Mouse (Mus musculus) stomach, postnatal 0 days (tissue): ENCODE measurements around the gene Tspan11. TPM values are rescaled to one million over a fixed set of nuclear protein-coding genes. Genes with fewer than 3 reads are reported as not detected.

Experiments
- ATAC-seq: fragments of 200-750 bp; cut with Nextera tagmentation; 2 replicates; pipeline ENCODE4 v1.8.0; 2017; ENCODE audit not compliant: low FRiP score, low TSS enrichment
- DNase-seq: peaks from one replicate; pipeline ENCODE4 v3.0.0-alpha.2; 2016; ENCODE audit warnings: low spot score
- H3K27ac ChIP-seq: fragments of 300-500 bp; sonication (generic); replicated peaks from 2 replicates; pipeline ENCODE4 v1.5.1; 2014; ENCODE audit warnings: mild to moderate bottlenecking, control low read depth
- H3K27me3 ChIP-seq: fragments of 300-500 bp; sonication (generic); 2 replicates; pipeline ENCODE4 v1.6.1; 2014; ENCODE audit warnings: low read length; ENCODE audit not compliant: control insufficient read depth, insufficient read depth
- H3K36me3 ChIP-seq: fragments of 300-500 bp; sonication (generic); 2 replicates; pipeline ENCODE4 v1.6.1; 2014; ENCODE audit warnings: low read length, mixed read lengths; ENCODE audit not compliant: control insufficient read depth, insufficient read depth
- H3K4me1 ChIP-seq: fragments of 300-500 bp; sonication (generic); replicated peaks from 2 replicates; pipeline ENCODE4 v1.6.1; 2014; ENCODE audit warnings: antibody characterized with exemption; ENCODE audit not compliant: control insufficient read depth, insufficient read depth
- H3K4me2 ChIP-seq: fragments of 300-500 bp; sonication (generic); replicated peaks from 2 replicates; pipeline ENCODE4 v1.6.1; 2014; ENCODE audit warnings: low read depth, mild to moderate bottlenecking, control low read depth, moderate library complexity
- H3K4me3 ChIP-seq: fragments of 300-500 bp; sonication (generic); 2 replicates; pipeline ENCODE4 v1.5.1; 2014; ENCODE audit warnings: low read depth, low read length, control low read depth
- H3K9ac ChIP-seq: fragments of 300-500 bp; sonication (generic); 2 replicates; pipeline ENCODE4 v1.6.1; 2014; ENCODE audit warnings: mild to moderate bottlenecking, low read length, control low read depth, mixed read lengths
- H3K9me3 ChIP-seq: fragments of 300-500 bp; sonication (generic); 2 replicates; pipeline ENCODE4 v1.6.1; 2016; ENCODE audit warnings: low read length; ENCODE audit not compliant: control insufficient read depth
- CTCF ChIP-seq: IDR thresholded peaks from 2 replicates; pipeline ENCODE4 v1.5.1; 2016; ENCODE audit warnings: antibody characterized with exemption, low read depth, mild to moderate bottlenecking, moderate library complexity
- EP300 ChIP-seq: optimal IDR thresholded peaks from 2 replicates; pipeline ENCODE3; 2016; ENCODE audit warnings: antibody characterized with exemption
- WGBS: fragments of 180-500 bp; shearing (Covaris S2); extraction: QIAGEN DNeasy Blood & Tissue Kit; methylation state at CpG from one replicate; pipeline ENCODE4 v1.1.7; 2014; 5-methylcytosine and 5-hydroxymethylcytosine counted together
- polyA plus RNA-seq: library from polyadenylated mRNA; unstranded; fragments of >200 nt; fragmentation: Nextera tagmentation; extraction: Ambion mirVana; gene quantifications from 2 replicates; pipeline ENCODE4 v1.2.1, GENCODE M21; 2015

Tspan11 gene
- polyA plus RNA-seq, 1 experiment from 2014 or later = 2.4 TPM

GRCm38 (mm10) chr6:127901261-127901660 lies 13.9 kb downstream of the Tspan11 start:
- no peaks in the 10 kb centered on the region for H3K9me3 ChIP-seq
- whole genome bisulfite sequencing = 82% methylated on average over 3 of the region's 3 CpGs
- no peak for DNase-seq

GRCm38 (mm10) chr6:127901669-127902068 lies 14.3 kb downstream of the Tspan11 start:
- WGBS = 73% methylated on average over 5 of the region's 5 CpGs
- ATAC-seq = no peak
- DNase-seq = no peak

More at GRCm38 (mm10) chr6:127901261-127901660, 13.9 kb downstream of the Tspan11 start:
- Histone ChIP-seq H3K9ac (no peak overlapping the region), H3K36me3 (no peaks in the 10 kb centered on the region), H3K27me3 (no peaks in the 10 kb centered on the region), H3K4me2 (no peak overlapping the region), H3K4me1 (no peaks in the 10 kb centered on the region), H3K27ac (no peak overlapping the region), H3K4me3 (no peak overlapping the region)
- TF ChIP-seq EP300 (no peak), CTCF (no peak)
- no peak for ATAC-seq

GRCm38 (mm10) chr6:127902559-127902958 lies 15.2 kb downstream of the Tspan11 start:
- no peak for DNase-seq

More at GRCm38 (mm10) chr6:127901669-127902068, 14.3 kb downstream of the Tspan11 start:
- Histone ChIP-seq H3K36me3 (no peaks in the 10 kb centered on the region), H3K4me3 (no peak overlapping the region), H3K27me3 (no peaks in the 10 kb centered on the region), H3K4me1 (no peaks in the 10 kb centered on the region), H3K4me2 (no peak overlapping the region), H3K27ac (no peak overlapping the region), H3K9me3 (no peaks in the 10 kb centered on the region), H3K9ac (no peak overlapping the region)
- TF ChIP-seq CTCF = no peak
- no peak for TF ChIP-seq EP300

GRCm38 (mm10) chr6:127910638-127911037 lies 23.2 kb downstream of the Tspan11 start:
- Histone ChIP-seq H3K4me1 (no peaks in the 10 kb centered on the region), H3K9me3 (no peaks in the 10 kb centered on the region), H3K27ac (no peak overlapping the region), H3K27me3 (no peaks in the 10 kb centered on the region), H3K36me3 (no peaks in the 10 kb centered on the region), H3K4me2 (no peak overlapping the region), H3K9ac (no peak overlapping the region), H3K4me3 (no peak overlapping the region)
- WGBS = 87% methylated on average over 4 of the region's 4 CpGs
- ATAC-seq = no peak
- TF ChIP-seq EP300 = no peak
- no peak for TF ChIP-seq CTCF
- DNase-seq = no peak

More at GRCm38 (mm10) chr6:127902559-127902958, 15.2 kb downstream of the Tspan11 start:
- 75% methylated on average over 8 of the region's 8 CpGs for WGBS
- Histone ChIP-seq H3K4me2 (no peak overlapping the region), H3K27me3 (no peaks in the 10 kb centered on the region), H3K36me3 (no peaks in the 10 kb centered on the region), H3K27ac (no peak overlapping the region), H3K4me3 (no peak overlapping the region), H3K9ac (no peak overlapping the region), H3K4me1 (no peaks in the 10 kb centered on the region), H3K9me3 (no peaks in the 10 kb centered on the region)
- no peak for ATAC-seq
- no peak for TF ChIP-seq EP300
- TF ChIP-seq CTCF = no peak

GRCm38 (mm10) chr6:127911687-127912086 lies 24.3 kb downstream of the Tspan11 start:
- DNase-seq (no peak), ATAC-seq (no peak)
- WGBS = 44% methylated on average over 4 of the region's 4 CpGs
- Histone ChIP-seq H3K4me2 (no peak overlapping the region), H3K36me3 (no peaks in the 10 kb centered on the region), H3K4me1 (no peaks in the 10 kb centered on the region), H3K9me3 (no peaks in the 10 kb centered on the region), H3K27ac (no peak overlapping the region), H3K27me3 (no peaks in the 10 kb centered on the region), H3K9ac (no peak overlapping the region), H3K4me3 (no peak overlapping the region)
- TF ChIP-seq EP300 = no peak
- no peak for TF ChIP-seq CTCF

GRCm38 (mm10) chr6:127912938-127913337 lies 25.5 kb downstream of the Tspan11 start:
- WGBS = 90% methylated on average over 3 of the region's 3 CpGs
- TF ChIP-seq EP300 (no peak), CTCF (no peak)
- no peaks in the 10 kb centered on the region for H3K4me1 ChIP-seq
- no peak for DNase-seq
- no peak overlapping the region for H3K4me2 ChIP-seq
- H3K4me3 ChIP-seq = no peak overlapping the region
- no peak overlapping the region for H3K9ac ChIP-seq
- ATAC-seq = 0 out of 2 replicates have a peak, but pooled peaks have one; percentile 35
- no peaks in the 10 kb centered on the region for H3K9me3 ChIP-seq
- H3K27me3 ChIP-seq = no peaks in the 10 kb centered on the region
- H3K36me3 ChIP-seq = no peaks in the 10 kb centered on the region
- no peak overlapping the region for H3K27ac ChIP-seq
